Comparison of ENCODE assay signal across 29 mouse cellular contexts in the genomic region with DNA sequence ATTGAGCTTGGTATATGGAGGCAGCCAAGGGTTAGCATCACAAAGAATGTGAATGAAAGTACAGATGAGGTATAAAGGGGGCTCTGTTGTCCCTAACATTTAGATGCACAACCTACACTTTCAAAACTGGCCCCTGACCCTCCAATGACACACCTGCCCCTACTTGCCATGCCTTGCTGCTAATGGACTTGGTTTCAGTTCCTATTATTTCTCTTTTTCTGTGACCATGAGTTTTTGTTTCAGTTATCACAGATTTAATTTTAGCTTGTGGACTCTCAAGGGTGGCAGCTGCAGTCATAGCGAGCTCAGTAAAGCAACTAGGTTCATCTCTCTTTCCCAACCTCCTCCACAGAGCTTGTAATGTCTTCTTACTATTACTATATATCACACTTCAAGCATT.
DNase-seq lines count a peak whose midpoint lies in the region; ATAC-seq and TF ChIP-seq lines count a peak whose summit lies in the region.
"Had no signal": no experiment of that assay in that cellular context is flagged by ENCODE, and none has a peak within 500 bp of the region (broad histone marks: within the 10 kb centered on the region; RNA-seq: fewer than 3 reads in every experiment).

No protein-coding gene starts in this region.

- no peak for ATAC-seq in liver, postnatal 0 days
- no peak for ATAC-seq in heart, embryonic 12.5 days (ENCODE audit: insufficient number of reproducible peaks, low FRiP score)
- ATAC-seq: activated CD4-positive, CD25-positive, alpha-beta regulatory T cell, adult 4 months; CD4-positive, CD25-positive, alpha-beta regulatory T cell, adult 4 months; forebrain, embryonic 15.5 days; hindbrain, postnatal 0 days had no signal

- peak overlapping the region; percentile 29; the same call in 1 of the 2 replicates for H3K27ac ChIP-seq in liver, postnatal 0 days (ENCODE audit: low read depth)
- H3K27ac ChIP-seq in small intestine, adult 2 months (ENCODE audit: insufficient read depth, low read depth, low read length) = peak overlapping the region; percentile 35; the same call in 1 of the 2 replicates
- no peak overlapping the region for H3K27ac ChIP-seq in heart, embryonic 12.5 days (ENCODE audit: poor library complexity, severe bottlenecking)
- H3K27ac ChIP-seq: embryonic facial prominence, embryonic 10.5 days; embryonic facial prominence, embryonic 13.5 days; forebrain, embryonic 12.5 days; forebrain, embryonic 15.5 days; gastrocnemius, adult 2 months; heart, embryonic 13.5 days; hindbrain, embryonic 14.5 days; hindbrain, postnatal 0 days had no signal

- no peaks in the 10 kb centered on the region for H3K9me3 ChIP-seq in liver, postnatal 0 days (ENCODE audit: low read length)
- H3K9me3 ChIP-seq in heart, embryonic 12.5 days (replicated peaks) = no peaks in the 10 kb centered on the region
- H3K9me3 ChIP-seq: embryonic facial prominence, embryonic 10.5 days; embryonic facial prominence, embryonic 13.5 days; forebrain, embryonic 12.5 days; forebrain, embryonic 15.5 days; heart, embryonic 13.5 days had no signal

- no peak for DNase-seq in liver, postnatal 0 days
- DNase-seq in liver = no peak
- DNase-seq in spleen, postnatal 36 days (ENCODE audit: low spot score in 2 of 2) = peak; percentile 74 to 80
- DNase-seq in spleen, postnatal 14 days (ENCODE audit: low spot score in 2 of 2) = no peak
- DNase-seq in left cerebral cortex, postnatal 4 days = no peak
- DNase-seq: adrenal gland, adult 8-10 months; adrenal gland, postnatal 25 days; cerebellum, adult 11-12 months; cerebellum, adult 8-10 months; cerebellum, postnatal 10 days; cerebellum, postnatal 36 days; embryo, embryonic 11 days; gastrocnemius, adult 2 months; gastrocnemius, postnatal 14 days; heart, adult 11 months; heart, postnatal 14 days; heart, postnatal 4 days had no signal

- H3K36me3 ChIP-seq in liver, postnatal 0 days (replicated peaks; ENCODE audit: insufficient read depth, low read length) = no peaks in the 10 kb centered on the region
- no peaks in the 10 kb centered on the region for H3K36me3 ChIP-seq in small intestine, adult 2 months (ENCODE audit: control insufficient read depth, insufficient read depth, low read length)
- H3K36me3 ChIP-seq in heart, embryonic 12.5 days = no peaks in the 10 kb centered on the region
- H3K36me3 ChIP-seq: embryonic facial prominence, embryonic 10.5 days; embryonic facial prominence, embryonic 13.5 days; forebrain, embryonic 12.5 days; forebrain, embryonic 15.5 days; heart, embryonic 13.5 days had no signal

- H3K4me1 ChIP-seq in liver, postnatal 0 days (ENCODE audit: insufficient read depth) = no peaks in the 10 kb centered on the region
- no peaks in the 10 kb centered on the region for H3K4me1 ChIP-seq in small intestine, adult 2 months (ENCODE audit: control insufficient read depth, insufficient read depth, insufficient read length, low read length)
- no peaks in the 10 kb centered on the region for H3K4me1 ChIP-seq in heart, embryonic 12.5 days (replicated peaks)
- H3K4me1 ChIP-seq: embryonic facial prominence, embryonic 10.5 days; embryonic facial prominence, embryonic 13.5 days; forebrain, embryonic 12.5 days; forebrain, embryonic 15.5 days; heart, embryonic 13.5 days had no signal

- H3K4me2 ChIP-seq in liver, postnatal 0 days (ENCODE audit: low read depth, low read length) = no peak overlapping the region
- H3K4me2 ChIP-seq in heart, embryonic 12.5 days = no peak overlapping the region
- H3K4me2 ChIP-seq: embryonic facial prominence, embryonic 13.5 days; forebrain, embryonic 12.5 days; forebrain, embryonic 15.5 days; heart, embryonic 13.5 days; hindbrain, embryonic 14.5 days had no signal

- no peak for TF ChIP-seq CTCF in liver, postnatal 0 days (IDR thresholded peaks at IDR 0.05; ENCODE audit: low read depth)
- no peak for TF ChIP-seq CTCF in small intestine, adult 2 months (IDR thresholded peaks at IDR 0.05; ENCODE audit: extremely low read depth, insufficient read length, insufficient replicate concordance, low read depth, low read length)

- H3K9ac ChIP-seq in liver, postnatal 0 days (replicated peaks) = no peak overlapping the region
- H3K9ac ChIP-seq in heart, embryonic 12.5 days = no peak overlapping the region
- H3K9ac ChIP-seq: embryonic facial prominence, embryonic 13.5 days; forebrain, embryonic 12.5 days; forebrain, embryonic 15.5 days; heart, embryonic 13.5 days; hindbrain, embryonic 14.5 days had no signal

- H3K27me3 ChIP-seq in liver, postnatal 0 days (ENCODE audit: insufficient read depth, low read length) = no peaks in the 10 kb centered on the region
- no peaks in the 10 kb centered on the region for H3K27me3 ChIP-seq in small intestine, adult 2 months (ENCODE audit: control insufficient read depth, insufficient read depth, low read length)
- no peaks in the 10 kb centered on the region for H3K27me3 ChIP-seq in heart, embryonic 12.5 days (replicated peaks)
- H3K27me3 ChIP-seq: embryonic facial prominence, embryonic 13.5 days; forebrain, embryonic 12.5 days; forebrain, embryonic 15.5 days; heart, embryonic 13.5 days had no signal

- no peak overlapping the region for H3K4me3 ChIP-seq in liver, postnatal 0 days (ENCODE audit: low read depth, low read length)
- no peak overlapping the region for H3K4me3 ChIP-seq in small intestine, adult 2 months (ENCODE audit: low read depth, low read length)
- H3K4me3 ChIP-seq in heart, embryonic 12.5 days = no peak overlapping the region
- H3K4me3 ChIP-seq: embryonic facial prominence, embryonic 10.5 days; embryonic facial prominence, embryonic 13.5 days; erythroblast, embryonic 14.5 days; forebrain, embryonic 12.5 days; forebrain, embryonic 15.5 days; gastrocnemius, adult 2 months; heart, embryonic 13.5 days had no signal

- TF ChIP-seq POLR2A in small intestine, adult 2 months (IDR thresholded peaks at IDR 0.05; ENCODE audit: low read depth, low read length) = no peak

- 62% methylated on average over 1 of the region's 1 CpGs for WGBS in liver, postnatal 0 days (ENCODE audit: insufficient replicate concordance)
- 66% methylated on average over 1 of the region's 1 CpGs for WGBS in small intestine, adult 2 months
- WGBS in heart, embryonic 12.5 days = 73% methylated on average over 1 of the region's 1 CpGs

- intact Hi-C loops in left cerebral cortex, postnatal 4 days (cut with DNase I) = no loop called here

- TF ChIP-seq EP300 in liver, postnatal 0 days (IDR thresholded peaks at IDR 0.05; ENCODE audit: low read depth) = 0 out of 2 replicates have a peak, but pooled peaks have one; percentile 16

Comparison
In these comparisons a context has a peak if more than half of its experiments do, and no peak if none do; other contexts are left out.
1. DNase-seq: peak in spleen, postnatal 36 days (2 of 2); none in liver, postnatal 0 days (single experiment), liver (single experiment), spleen, postnatal 14 days (0 of 2) and left cerebral cortex, postnatal 4 days (single experiment).